ENCODE assay signal across 19 mouse cellular contexts in genomic region chr6:94659886-94660333, GRCm38 (mm10). TPM values are rescaled to one million over a fixed set of nuclear protein-coding genes. Genes with fewer than 3 reads are reported as not detected.
DNase-seq lines count a peak whose midpoint lies in the region; ATAC-seq and TF ChIP-seq lines count a peak whose summit lies in the region.
"Had no signal": no experiment of that assay in that cellular context is flagged by ENCODE, and none has a peak within 500 bp of the region (broad histone marks: within the 10 kb centered on the region; RNA-seq: fewer than 3 reads in every experiment).

No protein-coding gene starts in this region.

- 62% methylated on average over 4 of the region's 4 CpGs for WGBS in heart, embryonic 11.5 days (ENCODE audit: insufficient replicate concordance)
- 69% methylated on average over 4 of the region's 4 CpGs for WGBS in embryonic facial prominence, embryonic 14.5 days
- 51% methylated on average over 4 of the region's 4 CpGs for WGBS in limb, embryonic 14.5 days
- 81% methylated on average over 4 of the region's 4 CpGs for WGBS in midbrain, postnatal 0 days

- H3K27ac ChIP-seq in heart, embryonic 11.5 days (ENCODE audit: low read depth, low read length), result no peak overlapping the region
- H3K27ac ChIP-seq in embryonic facial prominence, embryonic 14.5 days (replicated peaks; ENCODE audit: low read depth, low read length), result no peak overlapping the region
- no peak overlapping the region for H3K27ac ChIP-seq in limb, embryonic 14.5 days (replicated peaks; ENCODE audit: low read depth, low read length)
- H3K27ac ChIP-seq in midbrain, postnatal 0 days (ENCODE audit: low read depth, low read length), result no peak overlapping the region
- H3K27ac ChIP-seq: embryonic facial prominence, embryonic 12.5 days; forebrain, embryonic 13.5 days; heart, embryonic 15.5 days; hindbrain, embryonic 12.5 days; left cerebral cortex, adult 2 months; midbrain, embryonic 15.5 days had no signal

- no peak for DNase-seq in cerebellum, adult 11-12 months
- DNase-seq in heart, adult 8-10 months (ENCODE audit: low spot score), result peak; percentile 58
- DNase-seq in embryonic facial prominence, embryonic 14.5 days (ENCODE audit: low spot score), result no peak
- DNase-seq in limb, embryonic 14.5 days (ENCODE audit: low spot score), result no peak
- no peak for DNase-seq in midbrain, postnatal 0 days (ENCODE audit: low spot score)
- DNase-seq in kidney, adult 8-10 months, result no peak
- DNase-seq: adrenal gland, postnatal 10 days; kidney, adult 11 months; right cerebral cortex, postnatal 14 days; thymus, adult 2 months had no signal

- no peak overlapping the region for H3K4me2 ChIP-seq in heart, embryonic 11.5 days
- no peak overlapping the region for H3K4me2 ChIP-seq in embryonic facial prominence, embryonic 14.5 days (ENCODE audit: low read depth, low read length)
- no peak overlapping the region for H3K4me2 ChIP-seq in limb, embryonic 14.5 days (replicated peaks; ENCODE audit: low read depth, low read length, severe bottlenecking)
- no peak overlapping the region for H3K4me2 ChIP-seq in midbrain, postnatal 0 days (ENCODE audit: low read depth, low read length, poor library complexity, severe bottlenecking)
- H3K4me2 ChIP-seq: embryonic facial prominence, embryonic 12.5 days; forebrain, embryonic 13.5 days; heart, embryonic 15.5 days; hindbrain, embryonic 12.5 days; midbrain, embryonic 15.5 days had no signal

- no peaks in the 10 kb centered on the region for H3K36me3 ChIP-seq in heart, embryonic 11.5 days (ENCODE audit: control insufficient read depth, insufficient read depth, low read length)
- H3K36me3 ChIP-seq in embryonic facial prominence, embryonic 14.5 days (ENCODE audit: control insufficient read depth, insufficient read depth, low read length), result peaks cover 12% of the 10 kb centered on the region; the same call in 1 of the 2 replicates
- H3K36me3 ChIP-seq in limb, embryonic 14.5 days (ENCODE audit: control insufficient read depth, insufficient read depth, low read length), result peaks cover 27% of the 10 kb centered on the region; the same call in 1 of the 2 replicates
- no peaks in the 10 kb centered on the region for H3K36me3 ChIP-seq in midbrain, postnatal 0 days (ENCODE audit: insufficient read depth, low read length)
- H3K36me3 ChIP-seq: heart, embryonic 15.5 days; midbrain, embryonic 15.5 days had no signal

- no peak for TF ChIP-seq POLR2A in limb, embryonic 14.5 days (IDR thresholded peaks at IDR 0.05; ENCODE audit: borderline replicate concordance, extremely low read depth, insufficient read depth, insufficient read length)

- H3K27me3 ChIP-seq in heart, embryonic 11.5 days (ENCODE audit: control insufficient read depth, insufficient read depth, low read length), result no peaks in the 10 kb centered on the region
- H3K27me3 ChIP-seq in embryonic facial prominence, embryonic 14.5 days (replicated peaks; ENCODE audit: control insufficient read depth, insufficient read depth, low read length), result no peaks in the 10 kb centered on the region
- H3K27me3 ChIP-seq in limb, embryonic 14.5 days (ENCODE audit: control insufficient read depth, insufficient read depth, low read length), result no peaks in the 10 kb centered on the region
- H3K27me3 ChIP-seq in midbrain, postnatal 0 days (ENCODE audit: insufficient read depth, low read length), result no peaks in the 10 kb centered on the region
- H3K27me3 ChIP-seq: CH12.LX; embryonic facial prominence, embryonic 12.5 days; forebrain, embryonic 13.5 days; heart, embryonic 15.5 days; hindbrain, embryonic 12.5 days; midbrain, embryonic 15.5 days had no signal

- no peak overlapping the region for H3K4me3 ChIP-seq in heart, embryonic 11.5 days (ENCODE audit: low read depth, low read length)
- no peak overlapping the region for H3K4me3 ChIP-seq in embryonic facial prominence, embryonic 14.5 days (ENCODE audit: low read depth, low read length)
- no peak overlapping the region for H3K4me3 ChIP-seq in limb, embryonic 14.5 days (replicated peaks; ENCODE audit: low read length)
- no peak overlapping the region for H3K4me3 ChIP-seq in midbrain, postnatal 0 days (ENCODE audit: low read depth, low read length)
- H3K4me3 ChIP-seq: embryonic facial prominence, embryonic 12.5 days; forebrain, embryonic 13.5 days; heart, embryonic 15.5 days; hindbrain, embryonic 12.5 days; left cerebral cortex, adult 2 months; midbrain, embryonic 15.5 days had no signal

- H3K9ac ChIP-seq in heart, embryonic 11.5 days (ENCODE audit: low read depth, low read length), result no peak overlapping the region
- no peak overlapping the region for H3K9ac ChIP-seq in embryonic facial prominence, embryonic 14.5 days (ENCODE audit: low read depth, low read length)
- H3K9ac ChIP-seq in limb, embryonic 14.5 days (ENCODE audit: low read depth, low read length, severe bottlenecking), result no peak overlapping the region
- H3K9ac ChIP-seq in midbrain, postnatal 0 days (replicated peaks; ENCODE audit: low read length, poor library complexity, severe bottlenecking), result no peak overlapping the region
- H3K9ac ChIP-seq: embryonic facial prominence, embryonic 12.5 days; forebrain, embryonic 13.5 days; heart, embryonic 15.5 days; hindbrain, embryonic 12.5 days; midbrain, embryonic 15.5 days had no signal

- H3K9me3 ChIP-seq in heart, embryonic 11.5 days (replicated peaks; ENCODE audit: control insufficient read depth, low read length), result no peaks in the 10 kb centered on the region
- no peaks in the 10 kb centered on the region for H3K9me3 ChIP-seq in embryonic facial prominence, embryonic 14.5 days (ENCODE audit: control insufficient read depth, low read length)
- H3K9me3 ChIP-seq in limb, embryonic 14.5 days (ENCODE audit: control insufficient read depth, low read length), result no peaks in the 10 kb centered on the region
- H3K9me3 ChIP-seq in midbrain, postnatal 0 days (ENCODE audit: low read length), result no peaks in the 10 kb centered on the region
- H3K9me3 ChIP-seq: embryonic facial prominence, embryonic 12.5 days; forebrain, embryonic 13.5 days; heart, embryonic 15.5 days; hindbrain, embryonic 12.5 days; midbrain, embryonic 15.5 days had no signal

- TF ChIP-seq CTCF in midbrain, postnatal 0 days (IDR thresholded peaks at IDR 0.05), result no peak

- peak; percentile 76 for ATAC-seq in cerebellum, adult (ENCODE audit: insufficient number of reproducible peaks, low FRiP score, low TSS enrichment)
- ATAC-seq in heart, embryonic 11.5 days (replicated peaks; ENCODE audit: insufficient number of reproducible peaks, low FRiP score, low TSS enrichment), result no peak
- ATAC-seq in embryonic facial prominence, embryonic 14.5 days (ENCODE audit: low read depth), result peak; percentile 82
- ATAC-seq in limb, embryonic 14.5 days (ENCODE audit: low FRiP score, low read depth), result peak; percentile 56
- ATAC-seq in midbrain, postnatal 0 days (ENCODE audit: low FRiP score), result no peak
- ATAC-seq: forebrain, embryonic 13.5 days; midbrain, embryonic 15.5 days had no signal

- H3K4me1 ChIP-seq in heart, embryonic 11.5 days (ENCODE audit: control insufficient read depth, insufficient read depth, low read length), result peaks cover 20% of the 10 kb centered on the region
- peaks cover 24% of the 10 kb centered on the region for H3K4me1 ChIP-seq in embryonic facial prominence, embryonic 14.5 days (ENCODE audit: control insufficient read depth, insufficient read depth, low read length)
- peaks cover 18% of the 10 kb centered on the region for H3K4me1 ChIP-seq in limb, embryonic 14.5 days (ENCODE audit: control insufficient read depth, insufficient read depth, low read length)
- H3K4me1 ChIP-seq in midbrain, postnatal 0 days (ENCODE audit: insufficient read depth, low read length), result no peaks in the 10 kb centered on the region

RNA-seq across cellular contexts. Expression of gene Lrig1, which starts 40.0 kb away (rescaled TPM):
- 10 to 100 TPM; 27.0 to 36.3 (median 32.2) TPM for total RNA-seq in heart, adult 8-10 months (2022)
- polyA plus RNA-seq in heart, embryonic 11.5 days (2014; fragmentation: Nextera tagmentation; extraction: Ambion mirVana), result 10.9 and 11.8 TPM in 2 replicates
- polyA plus RNA-seq in embryonic facial prominence, embryonic 14.5 days (2014; fragmentation: Nextera tagmentation; extraction: Ambion mirVana), result 32.6 and 38.4 TPM in 2 replicates
- 49.4 and 59.6 TPM in 2 replicates for polyA plus RNA-seq in limb, embryonic 14.5 days (2012; rRNA removed)
- 31.2 and 35.1 TPM in 2 replicates for polyA plus RNA-seq in limb, embryonic 14.5 days (2014; fragmentation: Nextera tagmentation; extraction: Ambion mirVana)
- total RNA-seq in midbrain, postnatal 0 days (2014; rRNA removed), result 76.3 and 90.8 TPM in 2 replicates
- polyA plus RNA-seq in midbrain, postnatal 0 days (2015; fragmentation: Nextera tagmentation; extraction: Ambion mirVana), result 16.6 and 22.6 TPM in 2 replicates
- total RNA-seq: CH12.LX had no signal

Comparison
In these comparisons a context has a peak if more than half of its experiments do, and no peak if none do; other contexts are left out.
1. ATAC-seq: peak in cerebellum, adult (single experiment), embryonic facial prominence, embryonic 14.5 days (single experiment) and limb, embryonic 14.5 days (single experiment); none in heart, embryonic 11.5 days (single experiment) and midbrain, postnatal 0 days (single experiment).